Mouse (Mus musculus) hindbrain, embryonic 11.5 days (tissue): ENCODE measurements around the gene Crybg2. TPM values are rescaled to one million over a fixed set of nuclear protein-coding genes. Genes with fewer than 3 reads are reported as not detected.

Experiments
- ATAC-seq: fragments of 200-750 bp; cut with Nextera tagmentation; 2 replicates; pipeline ENCODE4 v1.8.0; 2017; ENCODE audit warnings: mild to moderate bottlenecking, moderate TSS enrichment, moderate library complexity; ENCODE audit not compliant: low FRiP score
- DNase-seq: peaks from one replicate; pipeline ENCODE4 v3.0.0-alpha.2; 2015; ENCODE audit warnings: low spot score
- H3K27ac ChIP-seq: fragments of 300-500 bp; sonication (generic); 2 replicates; pipeline ENCODE4 v1.5.1; 2014; ENCODE audit warnings: mild to moderate bottlenecking, low read depth, low read length
- H3K27me3 ChIP-seq: fragments of 300-500 bp; sonication (generic); 2 replicates; pipeline ENCODE4 v1.6.1; 2014; ENCODE audit warnings: mild to moderate bottlenecking, low read length, moderate library complexity, mixed read lengths; ENCODE audit not compliant: control insufficient read depth, insufficient read depth
- H3K36me3 ChIP-seq: fragments of 300-500 bp; sonication (generic); 2 replicates; pipeline ENCODE4 v1.6.1; 2014; ENCODE audit warnings: mild to moderate bottlenecking, low read length, moderate library complexity, mixed read lengths; ENCODE audit not compliant: control insufficient read depth, insufficient read depth
- H3K4me1 ChIP-seq: fragments of 300-500 bp; sonication (generic); replicated peaks from 2 replicates; pipeline ENCODE4 v1.6.1; 2014; ENCODE audit warnings: low read length, mixed read lengths; ENCODE audit not compliant: control insufficient read depth, insufficient read depth
- H3K4me2 ChIP-seq: fragments of 300-500 bp; sonication (generic); replicated peaks from 2 replicates; pipeline ENCODE4 v1.6.1; 2014; ENCODE audit warnings: mild to moderate bottlenecking, low read depth, low read length
- H3K4me3 ChIP-seq: fragments of 300-500 bp; sonication (generic); 2 replicates; pipeline ENCODE4 v1.5.1; 2014; ENCODE audit warnings: low read depth, low read length
- H3K9ac ChIP-seq: fragments of 300-500 bp; sonication (generic); 2 replicates; pipeline ENCODE4 v1.6.1; 2014; ENCODE audit warnings: low read depth, low read length
- H3K9me3 ChIP-seq: fragments of 300-500 bp; sonication (generic); 2 replicates; pipeline ENCODE4 v1.6.1; 2016; ENCODE audit warnings: low read length; ENCODE audit not compliant: control insufficient read depth
- WGBS: fragments of 180-500 bp; shearing (Covaris S2); extraction: QIAGEN DNeasy Blood & Tissue Kit; methylation state at CpG from one replicate; pipeline ENCODE4 v1.1.7; 2014; 5-methylcytosine and 5-hydroxymethylcytosine counted together
- polyA plus RNA-seq: library from polyadenylated mRNA; unstranded; fragments of >200 nt; fragmentation: Nextera tagmentation; extraction: Ambion mirVana; gene quantifications from 2 replicates; pipeline ENCODE4 v1.2.1, GENCODE M21; 2014

Crybg2 gene
- polyA plus RNA-seq, 1 experiment from 2014 or later, result 1.8 TPM

DNA sequence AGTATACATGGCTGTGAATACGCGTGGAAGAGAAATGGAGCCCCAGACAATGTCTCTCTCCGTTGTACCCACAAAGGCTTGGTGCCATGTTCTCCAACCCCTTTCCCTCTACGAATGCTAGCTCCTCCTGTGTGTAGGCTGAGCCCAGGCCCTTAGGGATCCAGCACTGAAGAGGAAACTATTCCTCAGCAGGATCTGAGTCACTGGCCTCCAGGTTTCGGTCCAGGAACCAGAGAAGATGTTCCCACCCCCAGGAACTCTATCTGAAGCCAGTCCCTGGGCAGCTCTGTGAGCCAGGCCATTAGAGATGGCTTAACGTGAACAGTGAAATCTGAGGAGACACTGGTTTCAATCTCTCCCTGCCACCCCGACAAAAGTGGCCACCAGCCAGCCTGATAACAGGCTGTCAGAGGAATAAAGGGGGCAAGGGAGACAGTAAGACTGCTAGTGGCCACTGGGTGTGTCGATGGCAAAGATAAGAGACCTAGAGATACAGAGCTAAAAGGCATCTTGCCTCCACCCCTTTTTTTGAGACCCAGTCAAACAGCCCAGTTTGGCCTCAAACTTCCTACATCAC is 72.0 kb downstream of the Crybg2 start:
- no peak overlapping the region for H3K4me3 ChIP-seq
- H3K27me3 ChIP-seq, result no peaks in the 10 kb centered on the region
- H3K27ac ChIP-seq, result no peak overlapping the region
- WGBS, result 86% methylated on average over 8 of the region's 8 CpGs
- H3K4me1 ChIP-seq, result no peaks in the 10 kb centered on the region; the same call in 1 of the 2 replicates
- H3K9ac ChIP-seq, result no peak overlapping the region
- H3K9me3 ChIP-seq, result no peaks in the 10 kb centered on the region
- ATAC-seq (no peak), DNase-seq (no peak)
- 0 out of 2 replicates have a peak, but pooled peaks cover 3% of the 10 kb centered on the region for H3K36me3 ChIP-seq
- H3K4me2 ChIP-seq, result no peak overlapping the region

DNA sequence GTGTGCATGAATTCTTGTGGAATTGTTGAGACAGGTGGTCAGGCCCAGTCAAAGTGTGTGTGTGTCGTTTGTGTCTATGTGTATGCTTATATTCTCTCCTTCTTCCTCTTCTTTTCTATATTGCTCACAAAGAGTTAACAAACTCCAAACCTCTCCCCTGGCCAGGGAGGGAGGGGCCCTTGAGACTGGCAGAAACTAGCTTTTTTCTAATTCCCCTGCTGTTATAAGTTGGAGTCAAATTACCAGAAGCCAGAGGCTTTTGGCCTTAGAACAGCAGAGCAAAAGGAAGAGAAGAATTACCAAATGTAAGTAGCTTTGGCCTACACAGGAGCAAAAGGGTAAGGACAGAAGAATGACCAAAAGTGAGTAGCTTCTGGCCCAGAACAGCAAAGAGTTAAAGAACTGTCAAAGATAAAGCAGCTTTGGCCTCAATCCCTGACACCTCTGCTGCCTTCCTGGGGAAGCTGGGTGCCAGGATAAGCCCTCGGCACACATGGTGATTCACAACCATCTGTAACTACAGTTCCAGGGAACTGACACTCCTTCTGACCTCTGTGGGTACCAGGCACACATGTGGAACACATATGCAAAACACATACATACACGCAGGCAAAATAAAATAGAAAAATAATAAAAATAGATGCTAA is 75.8 kb downstream of the Crybg2 start:
- Histone ChIP-seq H3K36me3 (0 out of 2 replicates have a peak, but pooled peaks cover 3% of the 10 kb centered on the region), H3K4me2 (no peak overlapping the region), H3K4me3 (no peak overlapping the region), H3K4me1 (no peaks in the 10 kb centered on the region), H3K9ac (no peak overlapping the region), H3K27me3 (no peaks in the 10 kb centered on the region), H3K9me3 (no peaks in the 10 kb centered on the region), H3K27ac (no peak overlapping the region)
- ATAC-seq, result no peak
- no peak for DNase-seq
- 66% methylated on average over 3 of the region's 3 CpGs for WGBS

DNA sequence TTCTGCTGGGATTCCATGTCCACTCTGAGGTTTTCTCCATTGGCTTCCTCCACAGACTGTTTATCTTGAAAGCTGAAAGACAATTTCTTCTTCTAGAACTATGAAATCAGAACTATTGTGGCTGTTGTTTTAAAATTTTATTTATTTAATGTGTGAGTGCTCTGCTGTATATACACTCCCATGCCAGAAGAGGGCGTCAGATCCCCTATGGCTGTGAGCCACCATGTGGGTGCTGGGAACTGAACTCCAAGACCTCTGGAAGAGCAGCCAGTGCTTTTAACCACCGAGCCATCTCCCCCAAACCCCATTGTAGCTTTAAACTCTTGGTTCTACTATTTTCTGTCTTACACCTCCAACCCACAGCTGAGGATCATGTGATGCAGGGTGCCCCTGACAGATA is 78.2 kb downstream of the Crybg2 start:
- Histone ChIP-seq H3K9me3 (no peaks in the 10 kb centered on the region), H3K27ac (no peak overlapping the region), H3K4me1 (no peaks in the 10 kb centered on the region), H3K9ac (no peak overlapping the region), H3K4me3 (no peak overlapping the region), H3K27me3 (no peaks in the 10 kb centered on the region), H3K4me2 (no peak overlapping the region), H3K36me3 (0 out of 2 replicates have a peak, but pooled peaks cover 3% of the 10 kb centered on the region)
- DNase-seq, result no peak
- 85% methylated on average over 2 of the region's 2 CpGs for WGBS
- no peak for ATAC-seq

Other genes starting within 250 kb of the Crybg2 start
- gene Rps6ka1, start 173.0 kb upstream of the Crybg2 start, polyA plus RNA-seq, result 27.9 and 28.7 TPM in 2 replicates
- gene Hmgn2, start 92.2 kb upstream of the Crybg2 start, polyA plus RNA-seq, result 3,330 and 3,354 TPM in 2 replicates
- gene Dhdds, start 59.9 kb upstream of the Crybg2 start, polyA plus RNA-seq, result 34.9 and 38.1 TPM in 2 replicates
- 2.9 and 3.7 TPM in 2 replicates for gene Lin28a, start 42.0 kb upstream of the Crybg2 start, polyA plus RNA-seq
- gene Zfp683, start 7.0 kb upstream of the Crybg2 start, polyA plus RNA-seq, result not detected in 2 replicates
- 4.5 and 5.1 TPM in 2 replicates for gene Cd52, start 34.3 kb downstream of the Crybg2 start, polyA plus RNA-seq
- gene Ubxn11, start 41.8 kb downstream of the Crybg2 start, polyA plus RNA-seq, result 5.7 and 5.8 TPM in 2 replicates
- 337 and 396 TPM in 2 replicates for gene Sh3bgrl3, start 68.0 kb downstream of the Crybg2 start, polyA plus RNA-seq
- 27.8 and 27.9 TPM in 2 replicates for gene Cep85, start 126.3 kb downstream of the Crybg2 start, polyA plus RNA-seq
- gene Gm7534, start 142.2 kb downstream of the Crybg2 start, polyA plus RNA-seq, result 0.06 TPM in 1 of 2 replicates, not detected in the other
- gene Catsper4, start 166.6 kb downstream of the Crybg2 start, polyA plus RNA-seq, result not detected in 2 replicates
- gene Cnksr1, start 177.6 kb downstream of the Crybg2 start, polyA plus RNA-seq, result 0.14 and 0.28 TPM in 2 replicates
- 0.20 and 0.32 TPM in 2 replicates for gene E130218I03Rik, start 182.8 kb downstream of the Crybg2 start, polyA plus RNA-seq
- gene Zfp593, start 184.8 kb downstream of the Crybg2 start, polyA plus RNA-seq, result 18.3 and 20.4 TPM in 2 replicates
- gene Gm30191, start 186.1 kb downstream of the Crybg2 start, polyA plus RNA-seq, result 0.42 and 0.56 TPM in 2 replicates
- gene Grrp1, start 193.3 kb downstream of the Crybg2 start, polyA plus RNA-seq, result 5.1 and 5.7 TPM in 2 replicates
- 23.5 and 25.1 TPM in 2 replicates for gene Pdik1l, start 227.1 kb downstream of the Crybg2 start, polyA plus RNA-seq